Mouse (Mus musculus): ENCODE results near the gene Tcf21. TPM values are rescaled to one million over a fixed set of nuclear protein-coding genes. Genes with fewer than 3 reads are reported as not detected.

Tcf21 gene
- total RNA-seq, 2 experiments from 2014 or later: 10.9 to 14.4 TPM

DNA sequence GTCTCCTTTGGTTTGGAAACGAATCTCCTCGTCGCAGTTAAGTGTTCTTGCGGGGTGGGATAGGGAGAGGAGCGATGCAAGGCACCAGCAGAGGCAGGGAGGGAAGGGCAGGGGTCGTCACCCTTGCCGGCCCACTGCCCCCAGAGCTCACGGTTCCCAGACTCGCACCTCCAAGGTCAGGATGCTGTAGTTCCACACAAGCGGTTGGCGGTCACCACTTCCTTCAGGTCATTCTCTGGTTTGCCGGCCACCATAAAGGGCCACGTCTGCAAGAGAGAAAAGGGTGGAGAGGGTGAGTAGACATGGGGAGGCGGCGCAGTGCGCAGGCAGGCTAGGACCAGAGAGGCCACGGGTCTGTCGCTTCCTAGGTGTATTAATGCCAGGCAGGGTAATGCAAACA is 2.4 kb downstream of the Tcf21 start:
- DNase-seq (ENCODE audit: low spot score): no peak
- intact Hi-C loops (cut with DNase I): no loop called here

DNA sequence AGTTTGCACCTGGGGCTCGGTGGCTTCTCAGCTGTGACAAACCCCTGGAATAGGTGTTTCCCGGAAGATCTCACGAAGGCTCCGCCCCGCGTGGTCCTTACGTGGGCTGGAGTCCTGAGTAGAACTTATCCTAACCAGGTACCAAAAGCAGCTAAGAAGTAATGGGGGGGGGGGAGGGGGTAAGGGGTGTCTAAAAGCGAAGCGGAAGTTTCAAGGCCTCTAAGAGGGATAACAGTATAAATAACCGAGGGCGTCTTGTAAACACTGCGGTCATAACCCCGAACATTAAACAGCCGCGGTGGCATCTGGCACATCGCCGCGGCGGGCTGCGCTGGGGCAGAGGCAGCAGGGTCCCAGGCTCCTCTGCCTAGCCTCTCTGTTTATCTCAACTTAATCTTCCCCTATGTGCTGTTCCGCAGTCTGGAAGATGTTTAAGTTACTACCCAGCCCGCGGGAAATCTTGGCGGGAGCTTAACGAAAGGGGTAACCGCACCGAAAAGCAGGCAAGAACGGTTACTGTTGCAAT is 3.7 kb downstream of the Tcf21 start:
- intact Hi-C loops (cut with DNase I): no loop called here
- no peak for DNase-seq (ENCODE audit: low spot score)

DNA sequence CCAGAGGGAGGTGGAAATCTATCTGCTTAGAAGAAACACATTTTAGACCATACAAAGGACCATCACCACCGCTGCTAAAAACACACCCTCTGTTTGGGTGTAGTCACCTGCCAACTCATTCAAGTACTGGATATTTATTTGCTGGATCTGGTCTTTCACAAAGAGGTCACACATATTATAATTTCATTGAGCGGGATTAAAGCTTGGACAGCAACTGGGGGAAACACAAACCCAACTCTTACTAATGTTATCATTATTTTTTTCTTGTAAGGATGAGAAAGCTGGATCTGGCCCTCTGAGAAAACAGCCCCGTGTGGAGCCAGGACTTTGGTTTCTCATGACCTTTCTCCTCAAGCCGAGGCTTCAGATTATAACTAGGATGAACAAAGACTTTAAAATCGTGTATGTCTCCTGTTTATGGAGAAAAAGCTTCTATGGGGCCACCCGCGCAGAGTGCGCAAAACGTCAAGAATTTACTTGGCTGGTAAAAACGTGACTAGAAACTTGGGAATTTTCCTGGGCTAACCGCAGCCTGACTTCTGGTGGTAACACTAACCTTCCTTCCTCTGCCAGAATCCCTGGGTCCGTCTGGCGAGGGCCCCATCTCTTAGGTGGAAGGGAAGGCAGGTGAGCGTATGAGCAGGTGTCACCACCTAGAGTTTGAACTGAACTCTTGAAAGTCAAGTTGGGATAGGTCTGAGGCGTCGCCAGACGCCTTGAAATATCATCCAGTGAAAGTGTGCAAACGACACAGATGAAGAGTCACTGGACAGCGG is 4.3 kb downstream of the Tcf21 start:
- DNase-seq (ENCODE audit: low spot score): no peak
- intact Hi-C loops (cut with DNase I): no loop called here

DNA sequence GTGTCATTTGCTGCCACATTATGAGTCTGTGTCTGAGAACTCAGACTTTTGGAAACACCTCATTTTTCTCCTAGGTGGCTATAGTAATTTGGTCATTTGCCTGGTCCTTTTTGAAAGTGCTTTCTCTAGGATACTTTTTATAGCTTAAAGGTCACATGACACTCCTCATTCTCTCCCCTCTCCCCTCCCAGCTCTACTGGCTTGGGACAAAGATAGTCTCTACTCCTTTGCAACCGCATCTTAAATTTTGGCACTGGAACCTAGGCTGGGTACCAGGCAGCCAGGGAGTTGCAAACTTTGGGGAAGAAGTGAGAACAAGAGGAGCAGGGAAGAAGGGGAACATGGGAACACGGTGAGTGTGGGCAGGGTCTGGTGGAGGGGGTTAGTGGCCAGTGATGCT is 5.2 kb downstream of the Tcf21 start:
- DNase-seq (ENCODE audit: low spot score): no peak
- intact Hi-C loops (cut with DNase I): no loop called here

DNA sequence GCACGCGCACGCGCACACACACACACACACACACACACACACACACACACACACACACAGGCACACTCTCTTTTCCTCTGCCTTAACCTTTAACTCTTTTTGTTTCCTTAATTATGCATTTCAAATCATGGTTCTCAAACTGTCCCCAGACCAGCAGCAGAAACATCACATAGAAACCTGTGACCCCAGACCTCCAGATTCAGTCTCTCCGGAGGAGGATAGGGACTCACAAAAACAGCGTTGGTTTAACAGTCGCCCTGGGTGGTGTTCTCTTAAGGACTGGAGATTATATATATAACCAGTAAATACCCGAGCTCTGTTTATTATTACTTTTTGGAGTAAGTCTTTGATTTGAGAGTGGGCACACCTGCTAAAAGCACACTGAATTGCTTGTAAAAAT is 5.7 kb downstream of the Tcf21 start:
- intact Hi-C loops (cut with DNase I): no loop called here

DNA sequence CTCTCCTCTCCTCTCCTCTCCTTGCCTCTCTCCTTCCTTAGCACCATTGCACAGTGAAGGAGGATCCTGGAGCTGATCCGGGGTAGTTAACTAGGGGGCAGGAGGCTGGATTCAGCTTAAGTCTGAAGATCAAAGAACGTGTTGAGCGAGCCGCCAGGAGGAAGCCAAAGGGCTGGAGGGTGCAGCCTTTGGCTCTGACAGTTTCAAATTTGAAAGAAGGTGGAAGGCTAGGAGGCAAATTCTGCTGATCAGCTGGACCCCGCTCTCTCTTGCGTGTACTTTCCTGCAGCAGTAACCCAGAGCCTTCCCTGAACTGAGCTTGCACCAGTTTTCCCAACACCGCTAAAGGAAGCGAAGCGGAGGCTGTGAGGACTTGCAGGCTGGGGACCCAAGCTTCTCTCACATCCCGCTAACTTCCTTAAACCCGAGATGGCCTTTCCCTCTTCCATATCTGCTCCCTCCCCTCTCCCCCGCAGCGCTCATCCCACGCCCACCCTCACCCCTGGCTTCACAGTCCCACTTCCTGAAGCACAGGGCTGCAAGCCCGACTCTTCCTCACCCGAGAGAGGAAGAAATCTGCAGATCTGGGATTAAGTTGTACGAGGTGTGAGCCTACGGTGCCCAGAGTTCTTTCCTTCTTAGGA is 6.5 kb downstream of the Tcf21 start:
- DNase-seq (ENCODE audit: low spot score): no peak
- intact Hi-C loops (cut with DNase I): no loop called here

More for the DNA sequence above, 5.7 kb downstream of the Tcf21 start:
- DNase-seq (ENCODE audit: low spot score): no peak

DNA sequence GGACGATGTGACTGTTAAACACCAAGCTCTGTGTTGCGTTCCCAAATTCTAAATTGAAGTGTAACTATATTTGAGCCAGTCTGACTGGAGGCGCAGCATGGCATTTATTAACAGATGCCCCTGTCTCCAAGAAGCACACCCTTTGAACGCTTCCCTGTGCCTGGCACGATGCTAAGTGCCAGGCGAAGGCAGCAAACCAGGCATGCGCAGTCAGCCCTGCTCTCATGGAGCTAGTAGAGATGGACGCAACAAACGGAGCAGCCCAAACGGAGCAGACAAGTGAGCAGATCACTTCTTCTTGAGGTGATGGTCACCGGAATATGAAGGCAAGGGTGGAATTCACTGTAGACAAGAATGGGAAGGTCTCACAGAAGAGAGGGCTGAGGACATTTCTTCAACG is 8.1 kb downstream of the Tcf21 start:
- no peak for DNase-seq (ENCODE audit: low spot score)
- intact Hi-C loops (cut with DNase I): no loop called here

DNA sequence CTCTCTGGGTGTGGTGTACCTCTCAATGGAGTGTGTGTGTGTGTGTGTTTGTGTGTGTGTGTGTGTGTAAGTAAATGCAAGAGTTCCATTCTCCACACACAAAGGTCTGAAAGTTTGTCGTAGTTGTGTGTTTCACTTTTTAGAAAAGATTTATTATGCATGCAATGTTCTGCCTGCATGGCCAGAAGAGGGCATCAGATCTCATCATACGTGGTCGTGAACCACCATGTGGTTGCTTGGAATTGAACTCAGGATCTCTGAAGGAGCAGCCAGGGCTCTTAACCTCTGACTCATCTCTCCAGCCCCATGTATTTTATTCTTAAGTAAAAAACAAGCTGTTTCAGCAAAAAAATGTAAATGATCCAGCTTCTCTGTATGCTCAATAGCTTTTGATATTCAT is 37.3 kb downstream of the Tcf21 start:
- DNase-seq (ENCODE audit: low spot score): no peak
- intact Hi-C loops (cut with DNase I): no loop called here

DNA sequence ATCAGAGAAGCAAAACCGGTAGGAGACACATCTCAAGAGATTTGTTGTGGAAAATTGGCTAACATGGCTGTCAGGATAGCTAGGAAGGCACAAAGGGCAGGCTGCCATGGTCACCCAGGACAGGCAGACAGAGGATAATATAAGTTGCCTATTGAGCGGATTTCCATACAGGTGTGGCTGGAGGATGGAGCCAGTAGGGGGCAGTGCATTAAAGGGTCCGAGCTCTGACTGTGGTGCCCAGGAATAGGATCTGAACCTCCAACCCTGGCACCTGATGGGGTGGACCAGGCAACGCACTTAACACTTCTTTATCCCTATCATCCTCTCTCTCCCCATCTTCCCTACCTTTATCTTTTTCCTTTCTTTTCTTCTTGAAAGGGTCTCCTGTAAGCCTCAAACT is 38.5 kb downstream of the Tcf21 start:
- intact Hi-C loops (cut with DNase I): no loop called here
- no peak for DNase-seq (ENCODE audit: low spot score)

DNA sequence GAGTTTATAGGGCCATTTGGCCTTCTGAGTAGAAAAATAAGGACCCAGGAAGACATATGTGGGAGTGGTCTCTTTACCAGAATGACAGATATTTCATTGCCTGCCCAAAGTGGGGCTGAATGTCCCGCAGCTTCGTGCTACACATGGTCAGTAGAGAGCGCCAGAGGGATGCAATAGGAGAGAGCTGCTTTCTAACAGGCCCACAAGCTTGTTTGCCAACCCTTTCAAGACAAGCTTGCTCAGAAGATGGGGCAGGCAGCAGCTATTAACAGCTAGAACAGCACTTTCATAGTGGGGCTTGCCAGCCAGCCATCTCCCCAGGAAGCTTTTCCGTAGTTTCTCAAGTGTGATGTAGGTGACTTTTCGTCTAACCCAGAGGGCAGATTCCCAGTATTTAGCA is 42.0 kb downstream of the Tcf21 start:
- no peak for DNase-seq (ENCODE audit: low spot score)
- intact Hi-C loops (cut with DNase I): loop anchor here (2.0 kb wide), 3 partner anchors 63 to 199 kb away; no protein-coding TSS in a partner anchor

DNA sequence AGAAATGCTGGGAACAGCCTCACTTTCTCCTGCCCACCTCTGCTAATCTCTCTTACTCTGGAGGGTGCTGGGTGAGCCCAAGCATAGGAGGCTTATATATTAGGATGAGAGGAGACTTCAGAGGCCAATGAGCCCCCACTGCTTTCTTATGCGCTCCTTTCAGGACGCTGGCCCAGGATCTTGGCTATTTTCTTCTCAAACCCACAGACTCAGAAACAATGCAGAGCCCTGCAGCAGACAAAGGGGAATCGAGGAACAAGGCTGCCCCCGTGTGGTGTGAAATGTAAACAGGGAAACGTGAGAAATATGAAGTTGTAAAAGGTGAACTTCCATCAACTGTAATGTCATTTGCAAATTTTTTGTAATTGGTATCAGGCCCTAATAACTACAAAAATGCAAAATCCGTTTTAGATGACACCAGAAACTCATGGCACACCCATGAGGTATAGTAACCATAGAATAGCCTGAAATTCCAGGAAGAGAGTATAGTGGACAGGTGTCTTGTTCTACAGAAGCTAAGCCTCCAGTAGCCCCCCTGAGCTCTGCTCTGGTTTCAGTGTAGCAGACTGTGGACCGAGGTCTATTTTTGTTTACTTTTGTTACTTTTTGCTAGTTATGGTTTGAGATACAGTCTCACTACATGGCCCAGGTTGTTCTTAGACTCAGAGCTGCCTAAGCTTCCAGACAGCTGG is 43.8 kb downstream of the Tcf21 start:
- no peak for DNase-seq (ENCODE audit: low spot score)
- intact Hi-C loops (cut with DNase I): loop anchor here (2.0 kb wide), 3 partner anchors 61 to 197 kb away; no protein-coding TSS in a partner anchor

DNA sequence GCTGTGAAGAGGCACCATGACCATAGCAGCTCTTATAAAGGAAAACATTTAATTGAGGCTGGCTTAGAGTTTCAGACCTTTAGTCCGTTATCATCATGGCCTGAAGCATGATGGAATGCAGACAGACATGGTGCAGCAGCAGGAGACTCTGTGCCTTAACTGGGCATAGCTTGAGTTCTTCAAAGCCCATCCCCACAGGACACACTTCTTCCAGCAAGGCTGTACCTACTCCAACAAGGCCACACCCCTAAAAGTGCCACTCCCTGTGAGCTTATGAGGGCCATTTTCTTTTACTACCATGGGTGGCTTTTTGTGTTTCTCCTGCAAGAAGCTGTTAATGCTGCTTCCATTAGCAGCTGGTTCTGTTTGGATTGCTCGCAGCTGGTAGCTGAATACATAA is 44.5 kb downstream of the Tcf21 start:
- DNase-seq (ENCODE audit: low spot score): no peak
- intact Hi-C loops (cut with DNase I): no loop called here

DNA sequence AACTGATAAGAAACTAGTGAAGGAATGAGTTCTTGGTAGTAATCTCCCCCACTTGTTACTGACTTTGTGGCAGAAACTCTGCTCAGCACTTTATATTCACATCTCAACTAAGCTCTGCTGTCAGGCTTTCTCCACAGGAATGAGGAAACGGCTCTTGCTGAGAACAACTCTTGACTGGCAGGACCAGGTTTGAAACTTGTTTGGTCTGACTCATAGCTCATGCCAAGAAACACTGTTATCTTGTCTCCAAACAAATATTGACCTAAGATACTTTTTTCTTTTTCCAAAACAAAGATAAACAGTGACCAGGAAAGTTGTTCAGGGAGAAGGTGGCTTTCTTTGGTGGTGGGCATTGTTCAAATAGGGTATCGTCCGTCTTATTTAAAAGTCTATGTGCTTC is 45.3 kb downstream of the Tcf21 start:
- DNase-seq (ENCODE audit: low spot score): no peak
- intact Hi-C loops (cut with DNase I): loop anchor here (5.0 kb wide), 1 partner anchor 42 kb away; the partner anchor contains the start of gene Tbpl1

Other genes starting within 250 kb of the Tcf21 start
- 10 to 100 TPM; 17.1 to 20.0 TPM for gene Slc2a12, start 175.2 kb downstream of the Tcf21 start, total RNA-seq (2021)
- 10 to 100 TPM; 19.1 to 21.1 TPM for gene Tbpl1, start 88.2 kb downstream of the Tcf21 start, total RNA-seq (2021)